Mouse (Mus musculus): ENCODE measurements around the gene Paics.

DNA sequence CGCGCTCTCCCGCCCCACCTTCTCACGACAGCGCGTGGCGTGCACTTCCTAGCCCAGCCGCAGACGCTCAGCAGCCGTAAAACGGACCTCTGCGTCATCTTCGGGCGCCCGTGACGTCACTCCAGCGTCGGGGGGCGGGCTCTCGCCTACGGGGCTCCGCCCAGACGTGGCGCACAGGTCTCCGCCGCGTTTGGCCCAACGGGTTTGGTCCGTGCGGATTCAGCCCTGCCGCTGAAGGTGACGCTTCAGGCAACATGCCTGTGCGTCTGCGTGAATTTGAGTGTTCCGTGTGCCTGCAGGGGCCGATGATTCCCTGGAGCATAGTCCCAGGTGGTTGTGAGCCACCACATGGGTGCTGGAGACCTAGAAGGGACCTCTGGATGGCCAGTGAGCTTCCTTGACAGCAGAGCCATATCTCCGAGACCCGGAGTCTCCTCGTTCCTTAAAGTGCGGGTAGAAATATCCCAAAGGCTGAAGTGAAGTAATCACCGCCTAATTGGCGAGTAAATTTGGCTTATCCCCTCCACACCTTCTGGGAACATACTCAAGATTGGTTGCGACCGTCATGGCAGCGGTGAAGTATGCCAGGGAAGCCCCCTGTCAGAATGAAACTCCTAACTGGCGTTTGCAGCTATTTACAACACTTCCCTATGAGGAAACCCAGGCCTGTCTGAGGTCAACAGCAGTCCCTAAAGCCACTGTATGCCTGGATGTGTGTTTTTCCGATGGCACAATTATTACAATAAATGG, 45.5 kb upstream of the Paics start, which contains the start of gene Aasdh:
- peak; percentile 26; the same call in 1 of the 2 replicates for TF ChIP-seq CTCF (IDR thresholded peaks at IDR 0.05; ENCODE audit: low read depth, low read length)
- peak; percentile 92 for TF ChIP-seq POLR2A (IDR thresholded peaks at IDR 0.05; ENCODE audit: extremely low read depth, insufficient read depth, low read length)

All from liver, adult 2 months (tissue).